ENCODE assay signal across 8 mouse cellular contexts in genomic region chr9:122805845-122806341, GRCm38 (mm10). TPM values are rescaled to one million over a fixed set of nuclear protein-coding genes. Genes with fewer than 3 reads are reported as not detected.
A peak's percentile ranks its signal among the peaks of the same experiment; 100 is the strongest.
DNase-seq lines count a peak whose midpoint lies in the region; ATAC-seq and TF ChIP-seq lines count a peak whose summit lies in the region.

No protein-coding gene starts in this region.

- H3K9me3 ChIP-seq in CH12.LX (replicated peaks; ENCODE audit: low read length): no peaks in the 10 kb centered on the region
- H3K9me3 ChIP-seq in forebrain, embryonic 16.5 days (ENCODE audit: control insufficient read depth, low read length): no peaks in the 10 kb centered on the region
- no peaks in the 10 kb centered on the region for H3K9me3 ChIP-seq in liver, postnatal 0 days (ENCODE audit: low read length)

- no peaks in the 10 kb centered on the region for H3K27me3 ChIP-seq in CH12.LX (replicated peaks)
- no peaks in the 10 kb centered on the region for H3K27me3 ChIP-seq in forebrain, embryonic 16.5 days (replicated peaks; ENCODE audit: control insufficient read depth, insufficient read depth, low read length)
- no peaks in the 10 kb centered on the region for H3K27me3 ChIP-seq in liver, postnatal 0 days (ENCODE audit: insufficient read depth, low read length)

- H3K4me3 ChIP-seq in CH12.LX (replicated peaks in 1 of 3; ENCODE audit: low read depth in 2 of 3, low read length in 2 of 3, poor library complexity in 1 of 3): peak overlapping the region; percentile 54 to 73 (median 60)
- H3K4me3 ChIP-seq in forebrain, embryonic 16.5 days (replicated peaks; ENCODE audit: low read length): peak overlapping the region; percentile 82
- peak overlapping the region; percentile 68 for H3K4me3 ChIP-seq in liver, postnatal 0 days (ENCODE audit: low read depth, low read length)

- H3K4me1 ChIP-seq in CH12.LX (ENCODE audit: control insufficient read depth in 1 of 2, insufficient read depth in 2 of 2): peaks cover 5 to 14% of the 10 kb centered on the region in 2 experiments
- H3K4me1 ChIP-seq in forebrain, embryonic 16.5 days (replicated peaks; ENCODE audit: control insufficient read depth, insufficient read depth, low read length): peaks cover 8% of the 10 kb centered on the region
- H3K4me1 ChIP-seq in liver, postnatal 0 days (ENCODE audit: insufficient read depth): peaks cover 17% of the 10 kb centered on the region

- H3K9ac ChIP-seq in CH12.LX (ENCODE audit: insufficient read depth, low read depth): peak overlapping the region; percentile 60
- peak overlapping the region; percentile 82 for H3K9ac ChIP-seq in forebrain, embryonic 16.5 days (replicated peaks; ENCODE audit: low read depth, low read length)
- H3K9ac ChIP-seq in liver, postnatal 0 days (replicated peaks): peak overlapping the region; percentile 80

- peaks cover 3 to 17% of the 10 kb centered on the region in 2 experiments for H3K36me3 ChIP-seq in CH12.LX (replicated peaks in 1 of 2; ENCODE audit: control insufficient read depth in 1 of 2, insufficient read depth in 1 of 2, low read length in 1 of 2)
- no peaks in the 10 kb centered on the region for H3K36me3 ChIP-seq in forebrain, embryonic 16.5 days (ENCODE audit: control insufficient read depth, insufficient read depth)
- H3K36me3 ChIP-seq in liver, postnatal 0 days (replicated peaks; ENCODE audit: insufficient read depth, low read length): no peaks in the 10 kb centered on the region

- TF ChIP-seq EP300 in CH12.LX (IDR thresholded peaks at IDR 0.05; ENCODE audit: low read length): no peak
- no peak for TF ChIP-seq EP300 in liver, postnatal 0 days (IDR thresholded peaks at IDR 0.05; ENCODE audit: low read depth)

- H3K4me2 ChIP-seq in CH12.LX (ENCODE audit: insufficient read depth, low read depth, poor library complexity, severe bottlenecking): peak overlapping the region; percentile 89
- H3K4me2 ChIP-seq in forebrain, embryonic 16.5 days (ENCODE audit: low read length): peak overlapping the region; percentile 79
- H3K4me2 ChIP-seq in liver, postnatal 0 days (ENCODE audit: low read depth, low read length): peak overlapping the region; percentile 92

- TF ChIP-seq RAD21 in CH12.LX (IDR thresholded peaks at IDR 0.05; ENCODE audit: low read depth, low read length): no peak

- no peak for DNase-seq in frontal cortex, postnatal 14 days (ENCODE audit: low spot score in 2 of 2)
- DNase-seq in CH12.LX (ENCODE audit: extremely low read depth): no peak
- no peak for DNase-seq in liver, postnatal 0 days
- no peak for DNase-seq in right cerebral cortex, adult 2 months (ENCODE audit: low spot score in 2 of 2)
- no peak for DNase-seq in retina, embryonic 14.5 days (ENCODE audit: low spot score)
- DNase-seq in urinary bladder, postnatal 36 days (ENCODE audit: low spot score in 2 of 2): no peak

- dilution Hi-C loops in CH12.LX (cut with MboI; ENCODE audit: extremely low pct_ligation_motif_present, extremely low pct_unique_long_range_greater_than_20kb, low sequenced_read_pairs): no loop called here

- WGBS in forebrain, embryonic 16.5 days: 10% methylated on average over 10 of the region's 10 CpGs
- WGBS in liver, postnatal 0 days (ENCODE audit: insufficient replicate concordance): 19% methylated on average over 10 of the region's 10 CpGs

- no peak for TF ChIP-seq POLR2A in CH12.LX (IDR thresholded peaks at IDR 0.05; ENCODE audit: low read depth, low read length)

- peak; percentile 76; the same call in 1 of the 2 replicates for ATAC-seq in frontal cortex, adult (ENCODE audit: low TSS enrichment)
- ATAC-seq in forebrain, embryonic 16.5 days: no peak
- ATAC-seq in liver, postnatal 0 days: no peak

- in situ Hi-C loops in CH12.LX (cut with MboI; ENCODE audit: low pct_ligation_motif_present, low pct_unique_long_range_greater_than_20kb, low sequenced_read_pairs): no loop called here

- H3K27ac ChIP-seq in CH12.LX (ENCODE audit: insufficient read depth, low read depth): peak overlapping the region; percentile 58
- peak overlapping the region; percentile 96 for H3K27ac ChIP-seq in forebrain, embryonic 16.5 days (ENCODE audit: low read length)
- peak overlapping the region; percentile 97 for H3K27ac ChIP-seq in liver, postnatal 0 days (ENCODE audit: low read depth)

- TF ChIP-seq CTCF in CH12.LX (conservative IDR thresholded peaks at IDR 0.05 in 1 of 2, IDR thresholded peaks at IDR 0.05 in 1 of 2; ENCODE audit: low read depth in 2 of 2, low read length in 2 of 2): no peak
- TF ChIP-seq CTCF in liver, postnatal 0 days (IDR thresholded peaks at IDR 0.05; ENCODE audit: low read depth): no peak

- no peaks in the 10 kb centered on the region; the same call in 1 of the 2 replicates for H3K79me2 ChIP-seq in CH12.LX (replicated peaks; ENCODE audit: control insufficient read depth, extremely low read depth, insufficient read depth, poor library complexity, severe bottlenecking)

TF ChIP-seq in CH12.LX, 34 proteins besides CTCF, POLR2A, EP300 and RAD21:
- TF ChIP-seq NELFE (IDR thresholded peaks at IDR 0.05; ENCODE audit: low read depth, low read length) (0 out of 2 replicates have a peak, but pooled peaks have one; percentile 5), KAT2A (IDR thresholded peaks at IDR 0.05; ENCODE audit: insufficient replicate concordance, low read length) (no peak)

RNA-seq across cellular contexts. Expression of gene Tcaim, which starts 0.6 kb away (rescaled TPM):
- 4.5 and 5.3 TPM in 2 replicates for total RNA-seq in CH12.LX (2012; rRNA removed)
- total RNA-seq in CH12.LX (2014; rRNA removed): 10.1 and 12.3 TPM in 2 replicates
- polyA plus RNA-seq in CH12.LX (2012; ENCODE audit: insufficient read length, low read depth): 4.4 and 5.2 TPM in 2 replicates
- 7.8 and 9.3 TPM in 2 replicates for polyA plus RNA-seq in forebrain, embryonic 16.5 days (2015; fragmentation: Nextera tagmentation; extraction: Ambion mirVana)
- 3.7 and 4.4 TPM in 2 replicates for polyA plus RNA-seq in liver, postnatal 0 days (2015; fragmentation: Nextera tagmentation; extraction: Ambion mirVana)

RNA-seq across cellular contexts. Expression of gene Gm35549, which starts 37.9 kb away (rescaled TPM):
- 0.13 TPM in 1 of 2 replicates, not detected in the other for total RNA-seq in CH12.LX (2012; rRNA removed)
- not detected in 2 replicates for total RNA-seq in CH12.LX (2014; rRNA removed)
- polyA plus RNA-seq in CH12.LX (2012; ENCODE audit: insufficient read length, low read depth): 0.41 TPM in 1 of 2 replicates, not detected in the other
- polyA plus RNA-seq in forebrain, embryonic 16.5 days (2015; fragmentation: Nextera tagmentation; extraction: Ambion mirVana): 0.99 TPM in 1 of 2 replicates, not detected in the other
- not detected in 2 replicates for polyA plus RNA-seq in liver, postnatal 0 days (2015; fragmentation: Nextera tagmentation; extraction: Ambion mirVana)

RNA-seq across cellular contexts. Expression of gene Topaz1, which starts 58.7 kb away (rescaled TPM):
- total RNA-seq in CH12.LX (2012; rRNA removed) (not detected in 2 replicates), CH12.LX (2014; rRNA removed) (0.05 TPM in 1 of 2 replicates, not detected in the other)
- polyA plus RNA-seq in CH12.LX (2012; ENCODE audit: insufficient read length, low read depth): not detected in 2 replicates
- polyA plus RNA-seq in forebrain, embryonic 16.5 days (2015; fragmentation: Nextera tagmentation; extraction: Ambion mirVana): not detected in 2 replicates
- polyA plus RNA-seq in liver, postnatal 0 days (2015; fragmentation: Nextera tagmentation; extraction: Ambion mirVana): not detected in 2 replicates

RNA-seq across cellular contexts. Expression of gene Zfp445, which starts 59.9 kb away (rescaled TPM):
- 53.8 and 56.3 TPM in 2 replicates for total RNA-seq in CH12.LX (2012; rRNA removed)
- total RNA-seq in CH12.LX (2014; rRNA removed): 43.7 and 49.6 TPM in 2 replicates
- 46.0 and 55.5 TPM in 2 replicates for polyA plus RNA-seq in CH12.LX (2012; ENCODE audit: insufficient read length, low read depth)
- polyA plus RNA-seq in forebrain, embryonic 16.5 days (2015; fragmentation: Nextera tagmentation; extraction: Ambion mirVana): 132 and 142 TPM in 2 replicates
- polyA plus RNA-seq in liver, postnatal 0 days (2015; fragmentation: Nextera tagmentation; extraction: Ambion mirVana): 8.5 and 9.4 TPM in 2 replicates
